Mouse (Mus musculus): ENCODE data around the gene Chrna3. TPM values are rescaled to one million over a fixed set of nuclear protein-coding genes. Genes with fewer than 3 reads are reported as not detected.

The Chrna3 gene
- polyA plus RNA-seq, 1 experiment from 2014 or later = 11.6 TPM

DNA sequence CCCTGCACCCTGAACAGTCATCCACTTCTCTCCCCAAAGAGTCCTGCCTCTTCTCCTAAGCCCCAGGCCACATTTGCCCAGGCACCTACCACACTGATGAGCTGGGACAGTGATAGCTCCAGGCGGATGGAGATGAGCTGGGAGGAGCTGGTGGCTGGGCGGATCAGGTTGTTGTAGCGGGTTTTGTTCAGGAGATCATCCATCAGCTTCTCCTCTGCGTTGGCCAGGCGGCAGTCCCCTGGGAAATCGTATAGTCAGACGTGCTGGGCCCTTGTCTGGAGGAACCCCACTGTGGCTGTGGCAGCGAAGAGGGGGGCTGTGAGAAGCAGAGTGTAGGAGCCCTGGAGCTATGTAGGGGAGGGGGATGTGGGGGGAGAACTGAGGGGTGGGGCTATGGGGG, 17.3 kb upstream of the Chrna3 start:
- no peak overlapping the region for H3K4me2 ChIP-seq

DNA sequence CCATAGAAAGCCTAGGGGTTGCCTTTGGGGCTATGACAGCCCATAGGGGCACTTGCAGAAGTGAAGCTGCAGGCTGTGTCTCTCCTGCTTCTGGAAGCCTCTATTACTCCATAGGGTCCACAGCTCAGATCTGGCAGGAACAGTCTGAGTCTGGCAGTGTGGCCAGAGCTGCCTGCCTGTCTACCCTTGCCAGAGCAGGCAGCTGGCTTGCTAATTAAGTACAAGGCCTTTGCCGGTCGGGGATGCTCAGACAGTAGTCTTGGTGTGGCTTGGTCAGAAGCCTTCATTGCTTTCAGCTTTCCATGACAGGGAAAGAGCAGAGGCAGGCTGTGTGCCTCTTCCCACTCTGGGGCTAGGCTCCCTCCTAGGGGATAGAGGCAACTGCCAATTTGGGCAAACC, 15.0 kb upstream of the Chrna3 start:
- Histone ChIP-seq H3K27me3 (ENCODE audit: control insufficient read depth, insufficient read depth, low read length) (no peaks in the 10 kb centered on the region), H3K27ac (ENCODE audit: low read depth, low read length) (no peak overlapping the region), H3K9ac (ENCODE audit: low read length) (no peak overlapping the region), H3K4me3 (ENCODE audit: low read depth, low read length) (no peak overlapping the region), H3K9me3 (ENCODE audit: control insufficient read depth, low read length) (no peaks in the 10 kb centered on the region), H3K4me2 (no peak overlapping the region), H3K4me1 (ENCODE audit: control insufficient read depth, insufficient read depth, low read length) (0 out of 2 replicates have a peak, but pooled peaks cover 3% of the 10 kb centered on the region), H3K36me3 (ENCODE audit: control insufficient read depth, insufficient read depth, low read length) (no peaks in the 10 kb centered on the region)
- DNase-seq (ENCODE audit: low spot score, missing footprints) (no peak), ATAC-seq (ENCODE audit: low FRiP score) (no peak)
- 76% methylated on average over 2 of the region's 2 CpGs for WGBS

More for the DNA sequence above, 17.3 kb upstream of the Chrna3 start:
- WGBS = 17% methylated on average over 8 of the region's 8 CpGs
- Histone ChIP-seq H3K4me1 (ENCODE audit: control insufficient read depth, insufficient read depth, low read length) (0 out of 2 replicates have a peak, but pooled peaks cover 3% of the 10 kb centered on the region), H3K9me3 (ENCODE audit: control insufficient read depth, low read length) (no peaks in the 10 kb centered on the region), H3K36me3 (ENCODE audit: control insufficient read depth, insufficient read depth, low read length) (no peaks in the 10 kb centered on the region), H3K4me3 (ENCODE audit: low read depth, low read length) (no peak overlapping the region), H3K27ac (ENCODE audit: low read depth, low read length) (no peak overlapping the region), H3K9ac (ENCODE audit: low read length) (no peak overlapping the region), H3K27me3 (ENCODE audit: control insufficient read depth, insufficient read depth, low read length) (no peaks in the 10 kb centered on the region; the same call in 1 of the 2 replicates)
- DNase-seq (ENCODE audit: low spot score, missing footprints) (peak; percentile 85), ATAC-seq (ENCODE audit: low FRiP score) (no peak)

DNA sequence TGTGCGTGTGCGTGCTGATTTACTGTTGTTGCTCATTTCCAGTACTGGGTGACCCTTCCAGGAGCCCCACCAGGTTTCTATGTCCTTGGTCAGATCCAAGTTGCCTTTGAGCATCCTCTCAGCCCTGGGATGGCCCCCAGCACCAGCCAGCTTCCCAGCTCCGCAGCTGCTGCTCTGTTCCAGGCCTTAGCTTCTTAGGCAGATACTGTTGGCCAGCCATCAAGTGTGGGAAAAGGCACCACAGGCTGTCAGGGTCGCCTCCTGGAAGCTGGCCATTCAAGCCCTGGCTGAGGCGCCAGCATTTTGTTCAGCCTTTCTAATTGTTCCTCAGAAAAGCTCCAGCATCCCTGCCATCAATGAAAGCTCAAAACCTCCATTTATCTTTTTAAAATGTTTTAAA, 13.6 kb upstream of the Chrna3 start:
- Histone ChIP-seq H3K4me2 (no peak overlapping the region), H3K4me3 (ENCODE audit: low read depth, low read length) (no peak overlapping the region), H3K9ac (ENCODE audit: low read length) (no peak overlapping the region), H3K4me1 (ENCODE audit: control insufficient read depth, insufficient read depth, low read length) (0 out of 2 replicates have a peak, but pooled peaks cover 3% of the 10 kb centered on the region), H3K27me3 (ENCODE audit: control insufficient read depth, insufficient read depth, low read length) (no peaks in the 10 kb centered on the region), H3K9me3 (ENCODE audit: control insufficient read depth, low read length) (no peaks in the 10 kb centered on the region), H3K27ac (ENCODE audit: low read depth, low read length) (no peak overlapping the region), H3K36me3 (ENCODE audit: control insufficient read depth, insufficient read depth, low read length) (no peaks in the 10 kb centered on the region)
- ATAC-seq (ENCODE audit: low FRiP score) = no peak
- 80% methylated on average over 5 of the region's 5 CpGs for WGBS
- no peak for DNase-seq (ENCODE audit: low spot score, missing footprints)

DNA sequence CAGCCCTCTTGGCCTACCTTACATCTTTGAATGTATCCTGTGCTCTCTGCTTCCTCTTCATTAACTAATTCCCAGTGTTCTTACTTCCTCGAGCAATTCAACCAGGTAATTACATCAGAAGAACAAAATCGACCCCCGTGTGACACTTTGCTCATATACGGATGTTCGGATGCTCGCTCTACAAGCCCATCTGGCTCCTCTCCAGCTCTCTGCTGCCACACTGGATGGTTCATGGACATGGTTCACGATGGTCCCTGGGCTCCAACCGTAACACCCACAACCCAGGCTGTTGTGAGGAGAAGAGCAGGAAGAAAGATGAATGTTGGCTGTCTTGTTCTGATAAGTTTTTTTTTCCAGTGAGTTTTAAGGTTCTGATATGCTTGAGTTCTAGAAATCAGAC, 12.6 kb upstream of the Chrna3 start:
- Histone ChIP-seq H3K27me3 (ENCODE audit: control insufficient read depth, insufficient read depth, low read length) (no peaks in the 10 kb centered on the region), H3K4me1 (ENCODE audit: control insufficient read depth, insufficient read depth, low read length) (0 out of 2 replicates have a peak, but pooled peaks cover 3% of the 10 kb centered on the region), H3K9ac (ENCODE audit: low read length) (no peak overlapping the region), H3K36me3 (ENCODE audit: control insufficient read depth, insufficient read depth, low read length) (no peaks in the 10 kb centered on the region), H3K4me2 (no peak overlapping the region), H3K27ac (ENCODE audit: low read depth, low read length) (no peak overlapping the region), H3K4me3 (ENCODE audit: low read depth, low read length) (no peak overlapping the region), H3K9me3 (ENCODE audit: control insufficient read depth, low read length) (no peaks in the 10 kb centered on the region)
- DNase-seq (ENCODE audit: low spot score, missing footprints) (no peak), ATAC-seq (ENCODE audit: low FRiP score) (no peak)
- 82% methylated on average over 8 of the region's 8 CpGs for WGBS

DNA sequence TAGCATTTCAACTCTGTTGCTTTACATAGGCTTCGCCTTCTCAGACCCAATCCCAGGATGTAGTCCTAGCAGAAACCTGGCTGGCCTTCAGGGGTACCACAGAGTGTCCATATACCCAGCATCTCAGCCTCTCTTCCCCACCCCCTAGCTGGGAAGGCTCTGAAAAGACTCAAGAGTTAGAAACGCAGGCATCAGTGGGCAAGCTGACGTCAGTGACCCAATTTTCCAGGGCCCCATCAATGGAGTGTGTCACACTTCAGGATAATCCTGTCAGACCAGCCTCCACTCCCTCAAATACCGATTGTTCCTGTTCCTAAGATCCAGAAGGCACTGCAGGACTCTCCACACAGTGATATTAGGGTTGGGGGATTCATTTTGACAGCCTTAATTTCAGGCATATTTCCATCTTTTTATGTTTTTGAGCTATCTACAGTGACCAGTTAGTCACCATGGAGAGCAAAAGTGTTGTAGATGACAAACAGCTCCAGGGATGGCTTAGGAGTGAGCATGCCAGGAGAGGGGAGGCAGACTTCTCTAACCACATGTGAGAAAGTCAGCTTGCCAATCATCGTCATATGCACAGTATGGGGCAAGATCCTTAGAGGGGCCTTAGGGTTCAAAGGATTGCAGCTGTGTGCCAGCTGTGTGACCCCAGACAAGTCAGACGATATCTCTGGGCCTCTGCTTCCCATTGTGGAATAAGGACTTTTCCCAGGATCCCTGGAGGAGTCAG, 5.2 kb upstream of the Chrna3 start:
- ATAC-seq (ENCODE audit: low FRiP score) (peak; percentile 81), DNase-seq (ENCODE audit: low spot score, missing footprints) (peak; percentile 89)
- peaks cover 7% of the 10 kb centered on the region for H3K27me3 ChIP-seq (ENCODE audit: control insufficient read depth, insufficient read depth, low read length)
- no peak overlapping the region for H3K4me3 ChIP-seq (ENCODE audit: low read depth, low read length)
- H3K9ac ChIP-seq (ENCODE audit: low read length) = no peak overlapping the region
- no peaks in the 10 kb centered on the region for H3K9me3 ChIP-seq (ENCODE audit: control insufficient read depth, low read length)
- WGBS = 34% methylated on average over 6 of the region's 6 CpGs
- no peak overlapping the region for H3K27ac ChIP-seq (ENCODE audit: low read depth, low read length)
- no peak overlapping the region for H3K4me2 ChIP-seq
- peaks cover 15% of the 10 kb centered on the region for H3K4me1 ChIP-seq (ENCODE audit: control insufficient read depth, insufficient read depth, low read length)
- H3K36me3 ChIP-seq (ENCODE audit: control insufficient read depth, insufficient read depth, low read length) = no peaks in the 10 kb centered on the region

DNA sequence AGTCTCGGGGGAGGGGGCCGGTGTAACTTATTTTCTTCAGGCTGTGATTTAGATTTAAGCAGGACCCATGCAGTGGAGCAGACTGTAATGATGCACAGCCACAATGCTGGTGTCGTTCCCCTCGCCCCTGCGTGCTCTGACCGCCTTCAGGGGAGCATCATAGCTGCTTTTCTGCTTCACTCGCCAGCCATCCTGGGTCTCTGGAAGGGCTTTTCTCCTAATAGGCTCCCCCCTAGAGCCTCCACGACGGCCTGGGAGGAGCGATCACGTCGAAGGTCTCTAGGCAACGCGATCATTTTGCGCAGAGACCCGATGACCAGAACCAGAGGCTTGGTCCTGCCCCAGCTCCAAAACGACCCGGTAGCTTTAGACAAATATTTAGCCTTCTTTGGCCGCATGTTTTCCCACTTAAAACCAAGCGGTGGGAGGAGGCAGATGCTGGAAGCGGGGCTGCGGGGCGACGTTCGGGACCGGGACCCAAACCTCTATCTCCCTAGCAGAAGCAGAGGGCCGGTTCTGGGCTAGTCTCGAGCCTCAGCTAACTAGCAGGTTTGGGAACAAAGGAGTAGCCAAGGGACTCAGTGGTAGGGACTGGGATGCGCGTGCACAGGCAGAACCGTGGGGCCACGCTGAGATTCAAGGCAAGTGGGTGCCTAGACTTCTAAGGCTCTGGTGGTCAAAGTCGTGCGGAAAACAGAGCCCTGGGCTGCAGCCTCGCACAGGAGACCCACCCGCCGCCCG, 658 bp downstream of the Chrna3 start:
- Histone ChIP-seq H3K36me3 (ENCODE audit: control insufficient read depth, insufficient read depth, low read length) (no peaks in the 10 kb centered on the region), H3K4me1 (ENCODE audit: control insufficient read depth, insufficient read depth, low read length) (peaks cover 8% of the 10 kb centered on the region), H3K9ac (ENCODE audit: low read length) (peak overlapping the region; percentile 63), H3K4me2 (peak overlapping the region; percentile 75), H3K4me3 (ENCODE audit: low read depth, low read length) (peak overlapping the region; percentile 38), H3K27me3 (ENCODE audit: control insufficient read depth, insufficient read depth, low read length) (peaks cover 32% of the 10 kb centered on the region), H3K27ac (ENCODE audit: low read depth, low read length) (no peak overlapping the region), H3K9me3 (ENCODE audit: control insufficient read depth, low read length) (no peaks in the 10 kb centered on the region)
- 10% methylated on average over 38 of the region's 38 CpGs for WGBS
- DNase-seq (ENCODE audit: low spot score, missing footprints) (no peak), ATAC-seq (ENCODE audit: low FRiP score) (peak; percentile 18; the same call in 1 of the 2 replicates)

DNA sequence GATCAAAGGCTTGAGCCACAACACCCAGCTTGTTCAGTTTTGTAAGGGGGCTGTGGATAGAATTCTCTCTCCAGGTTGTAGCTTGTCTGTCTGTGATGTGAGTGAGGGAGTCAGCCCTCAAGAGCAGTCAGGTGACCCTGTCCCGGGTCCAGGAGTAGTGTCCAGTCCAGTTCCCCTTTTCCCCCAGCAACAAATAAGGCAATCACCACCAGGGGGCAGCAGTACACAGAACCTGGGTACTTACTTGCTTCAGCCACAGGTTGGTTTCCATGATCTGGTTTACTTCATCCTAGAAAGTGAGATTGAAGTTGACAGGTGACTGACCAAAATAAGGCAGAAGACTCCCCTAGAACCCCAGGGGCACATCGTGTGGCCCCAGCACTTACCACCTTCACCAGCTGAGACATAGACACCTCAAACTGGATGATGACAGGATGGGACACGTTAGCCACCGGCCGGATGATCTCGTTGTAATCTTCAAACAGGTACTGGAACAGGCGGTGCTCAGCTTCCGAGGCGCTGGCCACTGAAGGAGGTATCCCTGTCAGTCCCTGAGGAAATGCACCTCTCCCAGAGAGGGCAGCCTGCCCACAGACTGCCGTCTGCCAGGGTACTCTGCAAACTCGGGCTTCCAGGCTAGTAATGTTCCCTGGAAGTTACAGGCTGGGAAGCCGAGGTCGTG, 2.3 kb downstream of the Chrna3 start:
- Histone ChIP-seq H3K4me1 (ENCODE audit: control insufficient read depth, insufficient read depth, low read length) (peaks cover 8% of the 10 kb centered on the region; the same call in 1 of the 2 replicates), H3K4me2 (no peak overlapping the region), H3K27ac (ENCODE audit: low read depth, low read length) (no peak overlapping the region), H3K36me3 (ENCODE audit: control insufficient read depth, insufficient read depth, low read length) (no peaks in the 10 kb centered on the region), H3K27me3 (ENCODE audit: control insufficient read depth, insufficient read depth, low read length) (peaks cover 32% of the 10 kb centered on the region), H3K9me3 (ENCODE audit: control insufficient read depth, low read length) (no peaks in the 10 kb centered on the region), H3K9ac (ENCODE audit: low read length) (no peak overlapping the region), H3K4me3 (ENCODE audit: low read depth, low read length) (no peak overlapping the region)
- WGBS = 40% methylated on average over 13 of the region's 13 CpGs
- DNase-seq (ENCODE audit: low spot score, missing footprints) (peak; percentile 98), ATAC-seq (ENCODE audit: low FRiP score) (peak; percentile 30; the same call in 1 of the 2 replicates)

DNA sequence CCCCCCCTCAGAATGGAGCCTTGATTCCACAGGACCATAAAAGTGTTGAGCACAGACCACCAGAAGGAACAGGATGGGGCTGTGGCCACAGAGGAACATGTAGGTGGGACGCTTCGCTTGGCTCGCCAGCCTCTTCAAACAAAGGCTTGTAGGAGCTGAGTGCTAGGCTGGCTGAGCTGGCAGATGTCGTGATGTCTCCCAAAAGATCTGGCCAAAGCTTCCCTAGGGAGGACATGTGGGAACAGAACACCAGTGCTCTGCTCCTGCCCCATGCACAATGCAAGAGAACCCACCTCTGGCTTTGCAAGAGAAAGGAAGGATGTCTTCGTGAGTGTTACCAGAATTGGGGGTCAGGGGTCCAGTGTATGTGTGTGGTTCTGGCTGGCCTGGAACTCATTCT, 3.0 kb downstream of the Chrna3 start:
- H3K27ac ChIP-seq (ENCODE audit: low read depth, low read length) = no peak overlapping the region
- peaks cover 8% of the 10 kb centered on the region; the same call in 1 of the 2 replicates for H3K4me1 ChIP-seq (ENCODE audit: control insufficient read depth, insufficient read depth, low read length)
- 84% methylated on average over 5 of the region's 5 CpGs for WGBS

More for the DNA sequence above, 3.0 kb downstream of the Chrna3 start:
- H3K9me3 ChIP-seq (ENCODE audit: control insufficient read depth, low read length) = no peaks in the 10 kb centered on the region
- H3K27me3 ChIP-seq (ENCODE audit: control insufficient read depth, insufficient read depth, low read length) = peaks cover 32% of the 10 kb centered on the region
- DNase-seq (ENCODE audit: low spot score, missing footprints) = peak; percentile 83
- H3K4me2 ChIP-seq = no peak overlapping the region
- H3K36me3 ChIP-seq (ENCODE audit: control insufficient read depth, insufficient read depth, low read length) = no peaks in the 10 kb centered on the region
- no peak overlapping the region for H3K9ac ChIP-seq (ENCODE audit: low read length)
- H3K4me3 ChIP-seq (ENCODE audit: low read depth, low read length) = no peak overlapping the region
- ATAC-seq (ENCODE audit: low FRiP score) = no peak

Measured in midbrain, embryonic 11.5 days (tissue).